Mouse (Mus musculus): ENCODE measurements around the gene Rhoj. TPM values are rescaled to one million over a fixed set of nuclear protein-coding genes. Genes with fewer than 3 reads are reported as not detected.

Rhoj gene
- total RNA-seq, 2 experiments from 2014 or later = 13.7 to 19.7 TPM

- peak overlapping the region; percentile 78 for H3K27ac ChIP-seq
- TF ChIP-seq CTCF (IDR thresholded peaks at IDR 0.05) = no peak
- H3K4me3 ChIP-seq = peak overlapping the region; percentile 50
- intact Hi-C loops (cut with DNase I) = loop anchor here (5.0 kb wide), 1 partner anchor 40 kb away; no protein-coding TSS in a partner anchor
- peak; percentile 82 for DNase-seq
Measured at GRCm38 (mm10) chr12:75352410-75352809, 44.3 kb downstream of the Rhoj start.

GRCm38 (mm10) chr12:75354354-75354753, 46.2 kb downstream of the Rhoj start:
- no peak for DNase-seq
- intact Hi-C loops (cut with DNase I) = loop anchor here (5.0 kb wide), 1 partner anchor 42 kb away; no protein-coding TSS in a partner anchor
- Histone ChIP-seq H3K4me3 (no peak overlapping the region), H3K27ac (peak overlapping the region; percentile 76)
- TF ChIP-seq CTCF (IDR thresholded peaks at IDR 0.05) = no peak

GRCm38 (mm10) chr12:75357781-75358180, 49.7 kb downstream of the Rhoj start:
- DNase-seq = no peak
- Histone ChIP-seq H3K27ac (peak overlapping the region; percentile 71), H3K4me3 (no peak overlapping the region)
- intact Hi-C loops (cut with DNase I) = no loop called here
- TF ChIP-seq CTCF (IDR thresholded peaks at IDR 0.05) = no peak

DNA sequence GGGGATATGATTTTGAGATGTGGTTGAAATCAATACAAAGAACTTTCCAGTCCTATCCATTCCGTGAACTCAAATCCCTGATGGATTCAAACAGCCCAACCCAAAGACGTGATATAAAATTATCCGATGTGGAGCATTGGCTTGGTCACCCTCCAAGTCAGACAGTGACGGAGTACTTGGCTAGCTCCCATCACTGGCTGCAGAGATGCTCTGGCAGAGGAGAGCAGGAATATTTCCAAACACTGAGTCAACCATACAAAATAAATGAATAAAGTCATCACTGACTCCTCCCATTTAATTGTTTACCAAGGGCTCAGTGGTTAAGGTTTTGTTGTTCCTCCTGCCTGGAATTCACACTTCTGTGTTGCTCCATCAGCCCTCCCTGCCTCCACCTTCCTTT, 50.6 kb downstream of the Rhoj start:
- no peak for TF ChIP-seq CTCF (IDR thresholded peaks at IDR 0.05)
- intact Hi-C loops (cut with DNase I) = no loop called here
- H3K27ac ChIP-seq = peak overlapping the region; percentile 71
- H3K4me3 ChIP-seq = no peak overlapping the region
- DNase-seq = peak; percentile 74

GRCm38 (mm10) chr12:75359500-75359899, 51.4 kb downstream of the Rhoj start:
- Histone ChIP-seq H3K4me3 (no peak overlapping the region), H3K27ac (peak overlapping the region; percentile 71)
- intact Hi-C loops (cut with DNase I) = no loop called here
- TF ChIP-seq CTCF (IDR thresholded peaks at IDR 0.05) = no peak
- DNase-seq = no peak

DNA sequence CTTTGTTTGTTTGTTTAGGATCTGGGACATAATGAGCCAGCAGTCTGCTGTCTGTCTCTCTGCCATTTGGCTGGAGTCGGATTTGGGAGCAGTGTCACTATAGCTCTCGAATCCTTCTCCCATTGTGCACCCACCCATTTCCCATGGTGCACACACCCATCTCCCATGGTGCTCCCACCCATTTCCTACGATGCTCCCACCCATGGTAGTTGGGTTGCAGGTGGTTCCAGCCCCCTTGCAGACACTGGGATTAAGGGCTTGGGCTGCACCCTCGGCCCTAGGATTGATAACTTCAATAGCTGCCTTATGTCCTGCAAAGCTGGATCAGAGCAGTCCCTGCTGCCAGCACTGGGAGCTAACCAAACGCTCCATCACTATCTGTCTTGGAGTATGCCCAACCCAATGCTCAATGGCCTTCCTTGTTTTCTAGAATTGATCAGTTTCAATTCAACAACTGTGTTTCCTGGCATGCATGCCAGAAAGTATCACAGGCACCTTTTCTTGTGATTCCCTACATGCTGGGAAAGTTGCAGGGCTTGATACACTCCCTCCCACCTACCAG, 51.9 kb downstream of the Rhoj start:
- TF ChIP-seq CTCF (IDR thresholded peaks at IDR 0.05) = no peak
- Histone ChIP-seq H3K27ac (peak overlapping the region; percentile 71), H3K4me3 (no peak overlapping the region)
- intact Hi-C loops (cut with DNase I) = no loop called here
- DNase-seq = no peak

- TF ChIP-seq CTCF (IDR thresholded peaks at IDR 0.05) = no peak
- Histone ChIP-seq H3K27ac (no peak overlapping the region), H3K4me3 (no peak overlapping the region)
- intact Hi-C loops (cut with DNase I) = no loop called here
- no peak for DNase-seq
Measured at GRCm38 (mm10) chr12:75362456-75362855, 54.3 kb downstream of the Rhoj start.

- DNase-seq = no peak
- Histone ChIP-seq H3K27ac (peak overlapping the region; percentile 72; the same call in 1 of the 2 replicates), H3K4me3 (no peak overlapping the region)
- intact Hi-C loops (cut with DNase I) = no loop called here
- no peak for TF ChIP-seq CTCF (IDR thresholded peaks at IDR 0.05)
Measured at GRCm38 (mm10) chr12:75364416-75364815, 56.3 kb downstream of the Rhoj start.

DNA sequence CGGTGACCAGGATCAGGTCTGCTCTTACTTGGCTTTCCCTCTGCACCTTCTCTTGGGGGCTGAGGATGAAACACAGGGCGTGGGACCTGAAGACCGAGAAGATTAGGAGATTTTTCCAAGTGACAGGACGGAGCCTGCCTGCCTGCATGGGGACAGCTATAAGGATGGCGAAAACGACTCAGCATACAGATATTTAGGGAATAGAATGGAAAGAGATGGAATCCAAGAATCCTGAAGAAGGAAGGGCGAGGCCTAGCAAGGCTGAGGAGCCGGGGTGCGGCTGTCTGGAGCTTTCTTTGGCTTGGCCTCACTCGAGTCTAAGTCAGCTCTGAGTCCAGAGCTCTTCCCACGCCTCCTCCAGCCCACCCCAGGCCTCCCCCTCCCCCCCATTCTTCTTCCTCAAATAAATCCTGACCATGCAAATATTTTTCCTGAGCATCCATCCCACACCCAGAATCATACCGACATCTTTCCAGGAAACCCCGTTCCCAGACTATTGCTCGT, 57.6 kb downstream of the Rhoj start:
- no peak for TF ChIP-seq CTCF (IDR thresholded peaks at IDR 0.05)
- Histone ChIP-seq H3K27ac (peak overlapping the region; percentile 72), H3K4me3 (no peak overlapping the region)
- intact Hi-C loops (cut with DNase I) = loop anchor here (5.0 kb wide), 1 partner anchor 83 kb away; no protein-coding TSS in a partner anchor
- DNase-seq = peak; percentile 41

DNA sequence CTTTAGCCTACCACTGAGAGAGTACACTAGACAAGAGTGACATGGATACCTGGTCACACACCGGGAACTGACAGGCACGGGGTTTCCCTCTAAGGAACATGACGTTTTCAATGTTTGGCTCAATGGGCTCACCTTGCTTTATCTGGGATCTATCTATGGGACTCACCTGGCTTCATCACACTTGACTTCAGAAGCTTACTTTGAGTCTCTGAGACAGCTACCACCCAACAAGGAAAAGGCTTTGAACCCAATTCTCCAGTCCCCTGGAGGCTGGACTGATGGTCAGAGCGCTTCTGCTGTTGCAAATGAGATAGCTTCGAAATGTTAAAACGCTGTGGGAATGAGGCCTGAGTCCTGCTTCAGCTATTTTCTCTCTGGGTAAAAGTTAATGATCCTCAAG, 59.2 kb downstream of the Rhoj start:
- no peak for TF ChIP-seq CTCF (IDR thresholded peaks at IDR 0.05)
- intact Hi-C loops (cut with DNase I) = loop anchor here (5.0 kb wide), 1 partner anchor 85 kb away; no protein-coding TSS in a partner anchor
- H3K4me3 ChIP-seq = no peak overlapping the region
- peak overlapping the region; percentile 79 for H3K27ac ChIP-seq
- no peak for DNase-seq

- no peak for TF ChIP-seq CTCF (IDR thresholded peaks at IDR 0.05)
- peak overlapping the region; percentile 79 for H3K27ac ChIP-seq
- intact Hi-C loops (cut with DNase I) = loop anchor here (5.0 kb wide), 1 partner anchor 86 kb away; no protein-coding TSS in a partner anchor
- H3K4me3 ChIP-seq = no peak overlapping the region
- DNase-seq = peak; percentile 69
Measured at GRCm38 (mm10) chr12:75368527-75368926, 60.4 kb downstream of the Rhoj start.

DNA sequence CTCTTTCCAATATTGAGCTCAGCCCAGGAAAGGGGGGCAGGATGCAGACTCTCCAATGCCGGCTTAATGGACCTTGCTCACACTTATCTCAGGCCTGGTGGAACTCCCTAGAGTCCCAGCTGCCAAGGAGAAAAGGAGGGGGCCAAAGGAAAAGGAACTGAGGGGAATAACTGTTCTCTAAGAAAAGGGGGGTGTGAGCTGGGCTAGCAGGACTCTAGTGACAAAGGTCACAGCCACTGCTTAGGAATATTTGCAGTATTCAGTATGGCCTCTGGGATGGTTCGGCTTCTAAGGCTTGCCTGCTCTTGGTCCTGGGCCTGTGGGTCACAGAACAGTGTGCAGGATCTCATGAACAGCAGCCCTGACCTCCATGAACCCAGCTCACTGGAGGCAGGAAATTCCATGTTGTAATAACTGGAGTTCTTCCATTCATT, 61.3 kb downstream of the Rhoj start:
- peak; percentile 52 for DNase-seq
- H3K27ac ChIP-seq = peak overlapping the region; percentile 79
- no peak for TF ChIP-seq CTCF (IDR thresholded peaks at IDR 0.05)
- H3K4me3 ChIP-seq = no peak overlapping the region
- intact Hi-C loops (cut with DNase I) = loop anchor here (5.0 kb wide), 1 partner anchor 87 kb away; no protein-coding TSS in a partner anchor

DNA sequence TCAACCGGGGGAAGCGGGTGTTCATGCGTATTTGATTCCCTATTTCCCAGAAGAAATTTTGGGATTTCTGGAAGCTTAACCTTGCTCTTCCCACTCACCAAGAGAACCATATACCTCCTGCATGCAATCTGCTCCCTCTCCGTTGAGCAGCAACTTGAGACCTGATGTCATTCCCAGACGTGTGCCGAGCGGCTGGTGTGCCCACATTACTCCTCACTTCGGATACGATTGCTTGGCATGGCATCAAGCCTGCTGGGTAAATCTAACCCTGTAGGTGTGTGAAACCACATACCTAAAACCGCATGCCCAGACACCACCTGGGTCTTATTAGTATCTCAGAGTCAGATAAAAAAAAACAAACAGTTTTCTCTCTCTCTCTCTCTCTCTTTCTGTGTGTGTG, 66.3 kb downstream of the Rhoj start:
- intact Hi-C loops (cut with DNase I) = no loop called here
- Histone ChIP-seq H3K4me3 (no peak overlapping the region), H3K27ac (no peak overlapping the region)
- DNase-seq = no peak
- TF ChIP-seq CTCF (IDR thresholded peaks at IDR 0.05) = no peak

DNA sequence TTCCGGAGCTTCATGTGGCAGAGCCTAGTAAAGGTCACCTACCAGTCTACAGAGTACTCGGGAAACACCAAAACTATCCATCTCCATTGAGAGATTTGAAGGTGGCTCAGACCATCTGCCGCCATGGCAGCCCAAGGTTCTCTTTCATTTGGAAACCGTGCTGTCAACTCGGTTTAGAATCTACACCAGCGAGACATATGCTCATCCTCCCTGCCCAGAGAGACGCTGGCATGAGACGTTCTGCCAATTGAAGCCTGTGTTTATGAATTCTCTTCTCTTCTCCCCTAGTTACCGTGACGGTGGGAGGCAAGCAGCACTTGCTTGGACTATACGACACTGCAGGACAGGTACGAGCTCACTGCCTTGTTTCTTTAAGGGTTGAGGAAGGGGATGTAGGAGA, 66.9 kb downstream of the Rhoj start:
- Histone ChIP-seq H3K4me3 (no peak overlapping the region), H3K27ac (no peak overlapping the region)
- intact Hi-C loops (cut with DNase I) = no loop called here
- TF ChIP-seq CTCF (IDR thresholded peaks at IDR 0.05) = no peak
- no peak for DNase-seq

Measured in gastrocnemius, adult 2 months (tissue).